In genomic region chr5:129454802-129455528, GRCm38 (mm10) we compare ENCODE assay signal across 8 mouse cellular contexts. TPM values are rescaled to one million over a fixed set of nuclear protein-coding genes. Genes with fewer than 3 reads are reported as not detected.
DNase-seq lines count a peak whose midpoint lies in the region; ATAC-seq lines count a peak whose summit lies in the region.

No protein-coding gene starts in this region.

- DNase-seq in A20 (ENCODE audit: low read depth, low spot score) = peak; percentile 81
- DNase-seq in fibroblast of lung, adult 2 months (ENCODE audit: low read depth) = peak; percentile 71
- DNase-seq in urinary bladder, postnatal 14 days (ENCODE audit: low spot score) = peak; percentile 81

- H3K9me3 ChIP-seq in heart, embryonic 11.5 days (replicated peaks; ENCODE audit: control insufficient read depth, low read length) = no peaks in the 10 kb centered on the region
- no peaks in the 10 kb centered on the region for H3K9me3 ChIP-seq in kidney, embryonic 14.5 days (ENCODE audit: control insufficient read depth, low read length)
- H3K9me3 ChIP-seq in limb, embryonic 13.5 days = no peaks in the 10 kb centered on the region
- no peaks in the 10 kb centered on the region for H3K9me3 ChIP-seq in midbrain, embryonic 16.5 days (replicated peaks; ENCODE audit: control insufficient read depth, low read length, poor library complexity, severe bottlenecking)

- 20% methylated on average over 13 of the region's 13 CpGs for WGBS in heart, embryonic 11.5 days (ENCODE audit: insufficient replicate concordance)
- WGBS in kidney, embryonic 14.5 days = 6% methylated on average over 13 of the region's 13 CpGs
- 10% methylated on average over 13 of the region's 13 CpGs for WGBS in limb, embryonic 13.5 days
- 14% methylated on average over 13 of the region's 13 CpGs for WGBS in midbrain, embryonic 16.5 days

- H3K4me3 ChIP-seq in brown adipose tissue, adult 24 weeks (ENCODE audit: insufficient read depth, low read depth, low read length) = peak overlapping the region; percentile 12; the same call in 1 of the 2 replicates
- H3K4me3 ChIP-seq in heart, embryonic 11.5 days (ENCODE audit: low read depth, low read length) = peak overlapping the region; percentile 19; the same call in 1 of the 2 replicates
- no peak overlapping the region for H3K4me3 ChIP-seq in kidney, embryonic 14.5 days (ENCODE audit: low read length)
- H3K4me3 ChIP-seq in limb, embryonic 13.5 days = peak overlapping the region; percentile 20
- H3K4me3 ChIP-seq in midbrain, embryonic 16.5 days (ENCODE audit: low read depth, low read length) = no peak overlapping the region

- peak; percentile 84 for ATAC-seq in heart, embryonic 11.5 days (replicated peaks; ENCODE audit: insufficient number of reproducible peaks, low FRiP score, low TSS enrichment)
- peak; percentile 85 for ATAC-seq in kidney, embryonic 14.5 days (ENCODE audit: low FRiP score, low TSS enrichment)
- ATAC-seq in limb, embryonic 13.5 days (ENCODE audit: low FRiP score, low read depth) = peak; percentile 91
- peak; percentile 67 for ATAC-seq in midbrain, embryonic 16.5 days

- H3K36me3 ChIP-seq in heart, embryonic 11.5 days (ENCODE audit: control insufficient read depth, insufficient read depth, low read length) = no peaks in the 10 kb centered on the region
- H3K36me3 ChIP-seq in kidney, embryonic 14.5 days (ENCODE audit: control insufficient read depth, insufficient read depth, low read length) = no peaks in the 10 kb centered on the region
- H3K36me3 ChIP-seq in limb, embryonic 13.5 days = no peaks in the 10 kb centered on the region
- no peaks in the 10 kb centered on the region for H3K36me3 ChIP-seq in midbrain, embryonic 16.5 days (ENCODE audit: control insufficient read depth, insufficient read depth, low read length)

- no peaks in the 10 kb centered on the region for H3K27me3 ChIP-seq in heart, embryonic 11.5 days (ENCODE audit: control insufficient read depth, insufficient read depth, low read length)
- H3K27me3 ChIP-seq in kidney, embryonic 14.5 days (ENCODE audit: control insufficient read depth, insufficient read depth, low read length) = 0 out of 2 replicates have a peak, but pooled peaks cover 3% of the 10 kb centered on the region
- no peaks in the 10 kb centered on the region for H3K27me3 ChIP-seq in limb, embryonic 13.5 days
- H3K27me3 ChIP-seq in midbrain, embryonic 16.5 days (ENCODE audit: control insufficient read depth, insufficient read depth, low read depth, low read length) = no peaks in the 10 kb centered on the region

- H3K9ac ChIP-seq in heart, embryonic 11.5 days (ENCODE audit: low read depth, low read length) = peak overlapping the region; percentile 46; the same call in 1 of the 2 replicates
- H3K9ac ChIP-seq in kidney, embryonic 14.5 days (ENCODE audit: low read depth, low read length) = 0 out of 2 replicates have a peak overlapping the region, but pooled peaks have one; percentile 4
- peak overlapping the region; percentile 53; the same call in 1 of the 2 replicates for H3K9ac ChIP-seq in limb, embryonic 13.5 days
- no peak overlapping the region for H3K9ac ChIP-seq in midbrain, embryonic 16.5 days (ENCODE audit: low read depth, low read length)

- H3K27ac ChIP-seq in brown adipose tissue, adult 24 weeks (replicated peaks; ENCODE audit: low read depth, low read length) = no peak overlapping the region
- H3K27ac ChIP-seq in heart, embryonic 11.5 days (ENCODE audit: low read depth, low read length) = no peak overlapping the region
- peak overlapping the region; percentile 32; the same call in 1 of the 2 replicates for H3K27ac ChIP-seq in kidney, embryonic 14.5 days (ENCODE audit: low read depth, low read length)
- H3K27ac ChIP-seq in limb, embryonic 13.5 days = peak overlapping the region; percentile 39; the same call in 1 of the 2 replicates
- H3K27ac ChIP-seq in midbrain, embryonic 16.5 days (ENCODE audit: low read length) = peak overlapping the region; percentile 24; the same call in 1 of the 2 replicates

- peaks cover 13% of the 10 kb centered on the region for H3K4me1 ChIP-seq in brown adipose tissue, adult 24 weeks (ENCODE audit: control insufficient read depth, insufficient read depth, insufficient read length, low read length)
- peaks cover 8% of the 10 kb centered on the region for H3K4me1 ChIP-seq in heart, embryonic 11.5 days (ENCODE audit: control insufficient read depth, insufficient read depth, low read length)
- H3K4me1 ChIP-seq in kidney, embryonic 14.5 days (ENCODE audit: control insufficient read depth, insufficient read depth, low read length) = peaks cover 32% of the 10 kb centered on the region
- H3K4me1 ChIP-seq in limb, embryonic 13.5 days = peaks cover 21% of the 10 kb centered on the region
- H3K4me1 ChIP-seq in midbrain, embryonic 16.5 days (ENCODE audit: control insufficient read depth, insufficient read depth, low read length) = peaks cover 14% of the 10 kb centered on the region

- H3K4me2 ChIP-seq in heart, embryonic 11.5 days = peak overlapping the region; percentile 58
- peak overlapping the region; percentile 22 for H3K4me2 ChIP-seq in kidney, embryonic 14.5 days (replicated peaks; ENCODE audit: low read depth, low read length)
- peak overlapping the region; percentile 55 for H3K4me2 ChIP-seq in limb, embryonic 13.5 days (replicated peaks)
- 0 out of 2 replicates have a peak overlapping the region, but pooled peaks have one; percentile 19 for H3K4me2 ChIP-seq in midbrain, embryonic 16.5 days (ENCODE audit: low read length)

RNA-seq across cellular contexts. Expression of gene Sfswap, which starts 46.1 kb away (rescaled TPM):
- polyA plus RNA-seq in brown adipose tissue, adult 24 weeks (2012; ENCODE audit: insufficient read depth, insufficient read length, missing spikeins) = 17.6 and 23.7 TPM in 2 replicates
- 25.6 and 31.0 TPM in 2 replicates for polyA plus RNA-seq in heart, embryonic 11.5 days (2014; fragmentation: Nextera tagmentation; extraction: Ambion mirVana)
- 53.2 and 56.6 TPM in 2 replicates for polyA plus RNA-seq in kidney, embryonic 14.5 days (2014; fragmentation: Nextera tagmentation; extraction: Ambion mirVana)
- 56.2 and 59.9 TPM in 2 replicates for polyA plus RNA-seq in limb, embryonic 13.5 days (2015; fragmentation: Nextera tagmentation; extraction: Ambion mirVana)
- 49.6 and 53.6 TPM in 2 replicates for polyA plus RNA-seq in midbrain, embryonic 16.5 days (2015; fragmentation: Nextera tagmentation; extraction: Ambion mirVana)

Comparison
In these comparisons a context has a peak if more than half of its experiments do, and no peak if none do; other contexts are left out.
1. H3K27ac ChIP-seq: peak in kidney, embryonic 14.5 days (single experiment), limb, embryonic 13.5 days (single experiment) and midbrain, embryonic 16.5 days (single experiment); none in brown adipose tissue, adult 24 weeks (single experiment) and heart, embryonic 11.5 days (single experiment).
2. H3K4me3 ChIP-seq: peak in brown adipose tissue, adult 24 weeks (single experiment), heart, embryonic 11.5 days (single experiment) and limb, embryonic 13.5 days (single experiment); none in kidney, embryonic 14.5 days (single experiment) and midbrain, embryonic 16.5 days (single experiment).
3. Peak in every context shown above with its lines, with median percentiles within 50 percentile points of each other: DNase-seq, ATAC-seq and H3K4me2 ChIP-seq.